ENCODE assay signal across 10 mouse cellular contexts in genomic region chr14:76421162-76421561, GRCm38 (mm10). TPM values are rescaled to one million over a fixed set of nuclear protein-coding genes. Genes with fewer than 3 reads are reported as not detected.
A peak's percentile ranks its signal among the peaks of the same experiment; 100 is the strongest.
DNase-seq lines count a peak whose midpoint lies in the region; ATAC-seq and TF ChIP-seq lines count a peak whose summit lies in the region.
"Had no signal": no experiment of that assay in that cellular context is flagged by ENCODE, and none has a peak within 500 bp of the region (broad histone marks: within the 10 kb centered on the region; RNA-seq: fewer than 3 reads in every experiment).

No protein-coding gene starts in this region.

- peak overlapping the region; percentile 40 for H3K4me3 ChIP-seq in left cerebral cortex, adult 2 months
- H3K4me3 ChIP-seq in forebrain, embryonic 13.5 days, result peak overlapping the region; percentile 37
- H3K4me3 ChIP-seq in intestine, embryonic 16.5 days (ENCODE audit: low read length), result no peak overlapping the region
- peak overlapping the region; percentile 33 for H3K4me3 ChIP-seq in neural tube, embryonic 14.5 days (ENCODE audit: low read depth, low read length)

- intact Hi-C loops in left cerebral cortex, adult 2 months (cut with DNase I), result no loop called here
- intact Hi-C loops in left cerebral cortex, postnatal 36 days (cut with DNase I), result no loop called here

- ATAC-seq in forebrain, embryonic 13.5 days, result no peak
- peak; percentile 67 for ATAC-seq in intestine, embryonic 16.5 days
- ATAC-seq in neural tube, embryonic 14.5 days (ENCODE audit: low read depth), result no peak

- no peak for TF ChIP-seq CTCF in left cerebral cortex, adult 2 months (IDR thresholded peaks at IDR 0.05)

- H3K27ac ChIP-seq in left cerebral cortex, adult 2 months, result no peak overlapping the region
- no peak overlapping the region for H3K27ac ChIP-seq in forebrain, embryonic 13.5 days
- H3K27ac ChIP-seq in intestine, embryonic 16.5 days (ENCODE audit: low read length), result no peak overlapping the region
- H3K27ac ChIP-seq in neural tube, embryonic 14.5 days (ENCODE audit: low read depth, low read length), result no peak overlapping the region

- peak overlapping the region; percentile 70 for H3K4me2 ChIP-seq in forebrain, embryonic 13.5 days
- peak overlapping the region; percentile 31; the same call in 1 of the 2 replicates for H3K4me2 ChIP-seq in intestine, embryonic 16.5 days (ENCODE audit: low read depth, low read length)
- H3K4me2 ChIP-seq in neural tube, embryonic 14.5 days (ENCODE audit: low read depth, low read length), result peak overlapping the region; percentile 69

- 86% methylated on average over 4 of the region's 4 CpGs for WGBS in forebrain, embryonic 13.5 days
- WGBS in intestine, embryonic 16.5 days, result 53% methylated on average over 4 of the region's 4 CpGs
- WGBS in neural tube, embryonic 14.5 days, result 61% methylated on average over 4 of the region's 4 CpGs

- H3K36me3 ChIP-seq in forebrain, embryonic 13.5 days (ENCODE audit: poor library complexity, severe bottlenecking), result peaks cover 65% of the 10 kb centered on the region
- H3K36me3 ChIP-seq in intestine, embryonic 16.5 days (ENCODE audit: control insufficient read depth, insufficient read depth, low read length), result peaks cover 15% of the 10 kb centered on the region
- H3K36me3 ChIP-seq in neural tube, embryonic 14.5 days (ENCODE audit: control insufficient read depth, insufficient read depth, low read length), result peaks cover 14% of the 10 kb centered on the region

- no peak for DNase-seq in left cerebral cortex, adult 2 months (ENCODE audit: extremely low spot score in 1 of 2, low spot score in 2 of 2)
- DNase-seq in left cerebral cortex, adult 11 months (ENCODE audit: low spot score), result no peak
- DNase-seq in spleen, postnatal 14 days (ENCODE audit: low spot score in 2 of 2), result no peak
- no peak for DNase-seq in cerebellum, adult 9-10 months
- no peak for DNase-seq in left cerebral cortex, postnatal 36 days (ENCODE audit: low spot score in 2 of 2)
- DNase-seq: cerebellum, postnatal 36 days; kidney, adult 18-20 months had no signal

- H3K9me3 ChIP-seq in forebrain, embryonic 13.5 days (replicated peaks), result no peaks in the 10 kb centered on the region
- H3K9me3 ChIP-seq in intestine, embryonic 16.5 days (ENCODE audit: control insufficient read depth, low read length), result no peaks in the 10 kb centered on the region
- no peaks in the 10 kb centered on the region for H3K9me3 ChIP-seq in neural tube, embryonic 14.5 days (ENCODE audit: control insufficient read depth, low read length)

- no peaks in the 10 kb centered on the region for H3K27me3 ChIP-seq in forebrain, embryonic 13.5 days
- no peaks in the 10 kb centered on the region for H3K27me3 ChIP-seq in intestine, embryonic 16.5 days (replicated peaks; ENCODE audit: control insufficient read depth, insufficient read depth, low read length)
- H3K27me3 ChIP-seq in neural tube, embryonic 14.5 days (ENCODE audit: control insufficient read depth, insufficient read depth, low read length), result no peaks in the 10 kb centered on the region

- H3K4me1 ChIP-seq in forebrain, embryonic 13.5 days, result peaks cover 87% of the 10 kb centered on the region
- H3K4me1 ChIP-seq in intestine, embryonic 16.5 days (ENCODE audit: control insufficient read depth, insufficient read depth, low read length), result peaks cover 43% of the 10 kb centered on the region
- H3K4me1 ChIP-seq in neural tube, embryonic 14.5 days (ENCODE audit: control insufficient read depth, insufficient read depth, low read length), result peaks cover 66% of the 10 kb centered on the region

- H3K9ac ChIP-seq in forebrain, embryonic 13.5 days, result 0 out of 2 replicates have a peak overlapping the region, but pooled peaks have one; percentile 37
- no peak overlapping the region for H3K9ac ChIP-seq in intestine, embryonic 16.5 days (ENCODE audit: low read depth, low read length)
- H3K9ac ChIP-seq in neural tube, embryonic 14.5 days (replicated peaks; ENCODE audit: low read depth, low read length), result no peak overlapping the region

RNA-seq across cellular contexts. Expression of gene Tsc22d1, which starts 6.4 kb away (rescaled TPM):
- 100 to 1,000 TPM; 593 to 598 TPM for total RNA-seq in left cerebral cortex, adult 2 months (2021)
- polyA plus RNA-seq in forebrain, embryonic 13.5 days (2015; fragmentation: Nextera tagmentation; extraction: Ambion mirVana), result 475 and 490 TPM in 2 replicates
- 396 and 424 TPM in 2 replicates for polyA plus RNA-seq in intestine, embryonic 16.5 days (2015; fragmentation: Nextera tagmentation; extraction: Ambion mirVana)
- polyA plus RNA-seq in neural tube, embryonic 14.5 days (2014; fragmentation: Nextera tagmentation; extraction: Ambion mirVana), result 885 and 965 TPM in 2 replicates
- total RNA-seq in left cerebral cortex, postnatal 36 days (2021), result 100 to 1,000 TPM; 600 to 618 TPM
